Mouse (Mus musculus) olfactory bulb, adult 2 months (tissue): ENCODE data around the gene Gpd1l. TPM values are rescaled to one million over a fixed set of nuclear protein-coding genes. Genes with fewer than 3 reads are reported as not detected.

Experiments used
- H3K27ac ChIP-seq: fragments of 200-500 bp; 2 replicates; pipeline ENCODE4 v1.5.1; 2012; ENCODE audit warnings: low read depth, low read length; ENCODE audit not compliant: insufficient read depth
- H3K4me1 ChIP-seq: fragments of 200-500 bp; 2 replicates; pipeline ENCODE4 v1.6.1; 2012; ENCODE audit warnings: low read length; ENCODE audit not compliant: control insufficient read depth, insufficient read depth
- H3K4me3 ChIP-seq: fragments of 200-500 bp; 2 replicates; pipeline ENCODE4 v1.5.1; 2012; ENCODE audit warnings: mild to moderate bottlenecking, low read depth, low read length, moderate library complexity; ENCODE audit not compliant: insufficient read depth
- CTCF ChIP-seq: fragments of 200-500 bp; IDR thresholded peaks from 2 replicates; pipeline ENCODE4 v1.5.1; 2012; ENCODE audit warnings: low read depth, mild to moderate bottlenecking, low read length, moderate library complexity; ENCODE audit not compliant: insufficient read depth
- POLR2A ChIP-seq: fragments of 200-500 bp; IDR thresholded peaks from 2 replicates; pipeline ENCODE4 v1.6.1; 2012; ENCODE audit warnings: mild to moderate bottlenecking, low read depth, low read length, moderate library complexity; ENCODE audit not compliant: insufficient read depth
- WGBS: fragments of 180-500 bp; shearing (Covaris S2); methylation state at CpG from one replicate; pipeline ENCODE4 v1.1.7; 2018; 5-methylcytosine and 5-hydroxymethylcytosine counted together
- polyA plus RNA-seq: library from polyadenylated mRNA; stranded (reverse); fragments of >200 nt; gene quantifications from 2 replicates; pipeline ENCODE4 v1.2.4, GENCODE M21; 2012; ENCODE audit warnings: low replicate concordance; ENCODE audit not compliant: missing spikeins, insufficient read depth, insufficient read length

Gpd1l gene
- polyA plus RNA-seq, 1 experiment = not detected

DNA sequence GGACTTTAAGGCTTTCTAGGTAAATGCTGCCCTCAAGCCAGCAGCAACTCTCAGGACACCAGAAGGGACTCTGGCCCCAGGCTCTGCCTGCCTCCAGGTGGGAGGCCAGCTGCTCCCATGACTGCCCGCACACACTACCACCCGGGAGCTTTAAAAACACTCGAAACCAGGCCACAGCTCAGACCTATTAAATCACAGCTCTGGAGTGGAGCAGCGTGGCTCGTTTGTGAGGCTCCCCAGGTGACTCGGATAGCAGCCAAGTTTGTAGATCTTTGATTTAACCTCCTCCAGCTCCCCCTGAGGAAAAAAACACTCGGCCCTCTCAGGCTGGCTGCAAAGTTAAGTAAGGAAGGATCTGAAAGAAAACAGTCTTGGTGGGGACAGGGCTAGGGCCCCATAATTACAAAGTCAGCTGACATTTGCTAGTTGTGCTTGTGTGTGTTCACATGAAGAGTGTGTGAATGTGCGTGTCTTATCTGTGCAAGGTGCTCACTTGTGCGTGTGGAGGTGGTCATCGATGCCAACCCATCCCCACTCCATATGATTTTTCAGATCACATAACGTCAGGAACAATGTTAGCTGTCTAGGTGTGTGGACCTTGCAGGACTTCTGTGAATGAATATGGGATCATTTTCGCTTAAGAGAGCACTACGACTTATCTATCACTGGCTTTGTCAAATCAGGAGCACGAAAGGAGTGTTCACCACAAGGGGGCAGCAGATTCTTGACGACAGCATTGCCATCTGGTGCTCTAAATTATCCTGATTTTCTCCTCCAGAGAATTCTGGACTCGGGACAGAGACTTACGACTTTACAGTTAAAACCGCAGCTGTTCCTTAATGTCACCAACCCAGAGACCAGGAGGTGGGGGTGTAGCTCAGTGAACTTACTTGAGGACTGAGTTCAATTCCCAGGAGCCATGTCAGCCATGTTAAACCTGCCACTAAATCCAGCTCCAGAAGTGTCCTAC, 20.8 kb downstream of the Gpd1l start:
- 51% methylated on average over 18 of the region's 18 CpGs for WGBS
- TF ChIP-seq CTCF (no peak), POLR2A (no peak)
- Histone ChIP-seq H3K27ac (no peak overlapping the region), H3K4me3 (no peak overlapping the region), H3K4me1 (no peaks in the 10 kb centered on the region)

- Histone ChIP-seq H3K27ac (no peak overlapping the region), H3K4me1 (no peaks in the 10 kb centered on the region), H3K4me3 (no peak overlapping the region)
- TF ChIP-seq CTCF = no peak
- no peak for TF ChIP-seq POLR2A
- 84% methylated on average over 7 of the region's 7 CpGs for WGBS
These were observed 26.3 kb downstream of the Gpd1l start for GRCm38 (mm10) chr9:114907509-114907908.

- WGBS = 77% methylated on average over 4 of the region's 4 CpGs
These were observed 37.9 kb downstream of the Gpd1l start for GRCm38 (mm10) chr9:114895919-114896318.

DNA sequence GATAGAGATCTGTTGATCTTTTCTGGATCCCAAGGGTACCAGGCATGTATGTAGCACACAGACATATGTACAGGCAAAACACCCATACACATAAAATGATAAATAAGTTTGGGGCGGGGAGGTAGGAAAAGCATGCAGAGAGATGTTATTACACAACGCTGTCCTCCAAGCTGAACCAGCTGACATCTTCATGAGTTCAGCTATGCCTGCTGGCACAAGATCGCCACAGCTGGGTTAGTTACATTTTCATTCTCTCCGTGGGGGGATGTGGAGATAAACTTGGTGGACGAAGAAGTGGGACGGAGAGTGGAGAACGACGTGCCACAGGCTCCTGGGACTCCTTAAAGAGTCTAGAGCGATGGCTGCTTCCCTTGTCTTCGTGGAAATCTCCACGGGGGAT, 40.8 kb downstream of the Gpd1l start:
- Histone ChIP-seq H3K27ac (no peak overlapping the region), H3K4me1 (peaks cover 5% of the 10 kb centered on the region; the same call in 1 of the 2 replicates), H3K4me3 (no peak overlapping the region)
- WGBS = 84% methylated on average over 11 of the region's 11 CpGs
- TF ChIP-seq CTCF (no peak), POLR2A (no peak)

More at GRCm38 (mm10) chr9:114895919-114896318, 37.9 kb downstream of the Gpd1l start:
- no peak overlapping the region for H3K27ac ChIP-seq
- H3K4me1 ChIP-seq = no peaks in the 10 kb centered on the region
- H3K4me3 ChIP-seq = no peak overlapping the region
- TF ChIP-seq POLR2A = no peak
- no peak for TF ChIP-seq CTCF

DNA sequence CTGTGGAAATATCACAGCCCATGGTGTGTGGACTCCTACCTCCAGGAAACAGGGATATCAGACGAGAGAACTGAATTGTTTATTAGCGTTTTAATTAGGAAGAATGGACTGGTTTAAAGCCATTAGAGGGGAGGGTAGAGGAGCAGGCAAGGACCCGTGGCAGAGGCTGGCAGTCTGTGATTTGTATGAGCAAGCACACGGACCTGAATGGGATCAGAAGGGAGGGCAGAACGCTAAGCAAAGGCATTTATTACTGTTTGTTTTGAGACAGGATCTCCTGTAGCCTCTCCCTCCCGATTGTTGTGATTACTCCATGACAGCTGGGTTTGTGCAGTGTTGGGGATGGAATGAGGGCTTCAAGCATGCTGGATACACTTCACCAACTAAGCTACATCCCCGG, 43.4 kb downstream of the Gpd1l start:
- Histone ChIP-seq H3K4me1 (peaks cover 5% of the 10 kb centered on the region; the same call in 1 of the 2 replicates), H3K27ac (no peak overlapping the region), H3K4me3 (no peak overlapping the region)
- WGBS = 22% methylated on average over 7 of the region's 7 CpGs
- no peak for TF ChIP-seq CTCF
- TF ChIP-seq POLR2A = no peak

DNA sequence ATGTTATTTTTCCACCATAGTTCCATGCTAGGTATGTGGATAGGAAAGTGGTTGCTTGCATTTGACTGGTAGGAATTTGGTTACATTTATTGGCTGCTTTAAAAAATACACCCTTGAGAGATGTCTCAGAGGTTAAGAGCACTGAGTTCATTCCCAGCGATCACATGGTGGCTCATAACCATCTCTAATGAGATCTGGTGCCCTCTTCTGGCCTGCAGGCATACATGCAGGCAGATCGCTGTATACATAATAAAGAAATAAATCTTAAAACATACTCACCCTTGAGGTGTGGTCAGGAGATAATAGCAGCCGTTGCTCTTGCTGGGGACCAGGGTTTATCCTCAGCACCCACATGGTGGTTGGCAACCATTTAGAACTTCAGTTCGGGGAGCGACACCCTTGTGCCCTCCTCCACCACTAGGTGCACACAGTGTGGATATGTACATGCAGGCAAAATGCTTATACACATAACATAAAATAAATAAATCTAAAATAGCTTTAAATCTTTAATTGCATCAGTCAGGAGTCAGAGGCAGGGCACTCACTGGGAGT, 44.9 kb downstream of the Gpd1l start:
- Histone ChIP-seq H3K4me1 (peaks cover 5% of the 10 kb centered on the region; the same call in 1 of the 2 replicates), H3K4me3 (no peak overlapping the region), H3K27ac (no peak overlapping the region)
- no peak for TF ChIP-seq POLR2A
- no peak for TF ChIP-seq CTCF
- 90% methylated on average over 5 of the region's 5 CpGs for WGBS

DNA sequence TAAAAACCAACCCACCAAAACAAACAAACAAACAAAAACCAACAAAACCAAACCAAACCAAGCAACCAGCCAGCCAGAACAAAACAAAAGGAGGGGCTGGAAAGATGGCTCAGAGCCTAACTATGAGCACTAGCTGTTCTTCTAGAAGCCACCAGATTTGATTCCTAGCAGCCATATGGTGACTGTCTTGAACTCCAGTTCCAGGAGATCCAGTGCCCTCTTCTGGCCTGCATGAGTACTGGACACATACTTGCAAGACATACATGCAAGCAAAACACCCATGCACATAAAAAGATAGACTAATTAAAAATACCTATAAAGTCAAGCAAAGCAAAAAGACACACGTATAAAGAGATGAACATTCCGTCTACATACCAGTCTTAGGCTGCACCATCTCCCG, 46.1 kb downstream of the Gpd1l start:
- 94% methylated on average over 3 of the region's 3 CpGs for WGBS
- Histone ChIP-seq H3K27ac (no peak overlapping the region), H3K4me3 (no peak overlapping the region), H3K4me1 (peaks cover 5% of the 10 kb centered on the region; the same call in 1 of the 2 replicates)
- no peak for TF ChIP-seq POLR2A
- no peak for TF ChIP-seq CTCF

DNA sequence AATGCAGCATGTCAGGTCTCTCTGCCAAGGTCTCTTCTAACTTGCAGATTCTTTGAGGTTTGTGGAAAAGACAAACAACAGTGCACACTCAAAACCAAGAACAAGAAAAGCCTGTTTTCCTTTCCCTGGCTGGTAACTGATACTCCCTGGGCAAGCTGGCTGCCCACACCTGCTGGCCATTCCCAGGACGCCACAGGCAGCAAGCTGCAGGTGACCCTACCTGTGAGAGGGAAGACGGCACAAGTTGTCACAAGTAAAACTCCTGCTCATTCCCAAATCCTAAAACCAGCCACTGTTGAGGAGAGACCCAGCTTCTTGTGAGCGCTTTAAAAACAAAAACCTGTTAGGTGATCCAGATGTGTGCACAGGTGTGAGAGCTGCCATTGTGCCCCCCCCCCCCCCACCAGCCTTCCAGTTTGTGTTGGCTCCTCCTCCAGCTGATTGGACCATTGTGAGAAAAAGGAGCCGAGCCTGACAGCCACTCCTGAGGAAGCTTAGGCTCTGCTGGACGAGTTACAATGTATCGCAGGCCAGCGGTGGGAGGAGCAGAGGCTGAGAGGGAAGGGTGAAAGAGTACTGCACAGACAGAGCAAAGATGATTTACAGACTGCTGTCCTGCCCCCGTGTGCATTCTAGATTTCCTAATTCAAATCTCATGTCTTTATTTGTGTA, 47.7 kb downstream of the Gpd1l start:
- no peak overlapping the region for H3K4me3 ChIP-seq
- H3K4me1 ChIP-seq = peaks cover 5% of the 10 kb centered on the region; the same call in 1 of the 2 replicates
- no peak for TF ChIP-seq CTCF
- TF ChIP-seq POLR2A = no peak
- H3K27ac ChIP-seq = no peak overlapping the region
- WGBS = 45% methylated on average over 8 of the region's 8 CpGs
